Mouse (Mus musculus) MEL (cell line): ENCODE data around the gene Wfdc9. TPM values are rescaled to one million over a fixed set of nuclear protein-coding genes. Genes with fewer than 3 reads are reported as not detected.
A peak's percentile ranks its signal among the peaks of the same experiment; 100 is the strongest.

ENCODE experiments used
- DNase-seq: peaks from one replicate; pipeline ENCODE4 v3.0.0; 2011; ENCODE audit warnings: low read depth, low spot score
- H3K27ac ChIP-seq: 2 replicates; pipeline ENCODE4 v1.5.1; 2012; ENCODE audit warnings: low read depth, mild to moderate bottlenecking, control low read depth, low read length, moderate library complexity; ENCODE audit not compliant: control insufficient read depth
- H3K27me3 ChIP-seq, 2 experiments: fragments of 150-350 bp in 1 of 2; sonication (generic) in 1 of 2; 2 replicates each; pipeline ENCODE4 v1.6.1; 2012; ENCODE audit warnings: low read length in 2 of 2, mild to moderate bottlenecking in 2 of 2, improper control_type of control experiment in 1 of 2, moderate library complexity in 1 of 2; ENCODE audit not compliant: insufficient read depth in 2 of 2, control insufficient read depth in 1 of 2
- H3K36me3 ChIP-seq, 2 experiments: 2 replicates each; pipeline ENCODE4 v1.6.1; 2012 to 2014; ENCODE audit warnings: low read length in 2 of 2, improper control_type of control experiment in 1 of 2, inconsistent platforms in 1 of 2, mild to moderate bottlenecking in 1 of 2; ENCODE audit not compliant: insufficient read depth in 2 of 2, control insufficient read depth in 1 of 2
- H3K4me1 ChIP-seq, 2 experiments: fragments of 150-350 bp in 1 of 2; sonication (generic) in 1 of 2; 2 replicates each; pipeline ENCODE4 v1.6.1; 2012; ENCODE audit warnings: low read length in 2 of 2, improper control_type of control experiment in 1 of 2, mild to moderate bottlenecking in 1 of 2; ENCODE audit not compliant: insufficient read depth in 2 of 2, control insufficient read depth in 1 of 2
- H3K4me3 ChIP-seq, 2 experiments: fragments of 150-350 bp in 1 of 2; sonication (generic) in 1 of 2; 2 replicates each; pipeline ENCODE4 v1.5.1; 2012; ENCODE audit warnings: low read depth in 2 of 2, low read length in 2 of 2, mild to moderate bottlenecking in 2 of 2, moderate library complexity in 2 of 2, control low read depth in 1 of 2, improper control_type of control experiment in 1 of 2; ENCODE audit not compliant: control insufficient read depth in 1 of 2, insufficient read depth in 1 of 2
- H3K79me2 ChIP-seq: 2 replicates; pipeline ENCODE4 v1.6.1; 2012; ENCODE audit warnings: mild to moderate bottlenecking, low read length, moderate library complexity; ENCODE audit not compliant: control insufficient read depth, poor library complexity, insufficient read depth
- H3K9ac ChIP-seq: 2 replicates; pipeline ENCODE4 v1.6.1; 2012; ENCODE audit warnings: low read depth, mild to moderate bottlenecking, control low read depth, low read length, moderate library complexity; ENCODE audit not compliant: control insufficient read depth, poor library complexity, severe bottlenecking
- H3K9me3 ChIP-seq: fragments of 150-350 bp; sonication (generic); replicated peaks from 2 replicates; pipeline ENCODE4 v1.6.1; 2012; ENCODE audit warnings: mild to moderate bottlenecking, low read length, improper control_type of control experiment, moderate library complexity; ENCODE audit not compliant: insufficient read depth
- CHD1 ChIP-seq: IDR thresholded peaks from 2 replicates; pipeline ENCODE4 v1.6.1; 2012; ENCODE audit warnings: low read depth, mild to moderate bottlenecking, inconsistent platforms, low read length, improper control_type of control experiment
- CTCF ChIP-seq, 3 experiments: IDR thresholded peaks in 2 of 3; conservative IDR thresholded peaks in 1 of 3; 2 replicates each; pipeline ENCODE4 v1.5.1; 2011 to 2012; ENCODE audit warnings: low read length in 3 of 3, low read depth in 2 of 3, mild to moderate bottlenecking in 2 of 3, improper control_type of control experiment in 1 of 3, inconsistent platforms in 1 of 3, mixed read lengths in 1 of 3, moderate library complexity in 1 of 3; ENCODE audit not compliant: control insufficient read depth in 1 of 3, insufficient read depth in 1 of 3, poor library complexity in 1 of 3, severe bottlenecking in 1 of 3
- MYC ChIP-seq: IDR thresholded peaks from 2 replicates; pipeline ENCODE4 v1.6.1; 2011; ENCODE audit warnings: low read depth, mild to moderate bottlenecking, low read length, improper control_type of control experiment, moderate library complexity
- RAD21 ChIP-seq: IDR thresholded peaks from 2 replicates; pipeline ENCODE4 v1.6.1; 2011; ENCODE audit warnings: mild to moderate bottlenecking, low read depth, low read length, improper control_type of control experiment
- SMC3 ChIP-seq: IDR thresholded peaks from 2 replicates; pipeline ENCODE4 v1.6.1; 2011; ENCODE audit warnings: low read depth, low read length, improper control_type of control experiment
- ZC3H11A ChIP-seq: IDR thresholded peaks from 2 replicates; pipeline ENCODE4 v1.6.1; 2012; ENCODE audit warnings: low read depth, mild to moderate bottlenecking, inconsistent platforms, low read length, improper control_type of control experiment
- polyA plus RNA-seq, 2 experiments: library from polyadenylated mRNA; stranded (reverse) in 1 of 2; unstranded in 1 of 2; fragments of >175 nt in 1 of 2; fragments of >200 nt in 1 of 2; gene quantifications; 2 replicates each; pipeline versions ENCODE4 v1.2.1 to v1.2.4; 2012; ENCODE audit warnings: low replicate concordance in 2 of 2, low read depth in 1 of 2; ENCODE audit not compliant: insufficient read length in 2 of 2, insufficient read depth in 1 of 2, missing spikeins in 1 of 2
- total RNA-seq: library from RNA; depleted of rRNA; stranded (reverse); fragments of 300-350 nt; gene quantifications from 2 replicates; pipeline ENCODE4 v1.2.3, GENCODE M21; 2012; rRNA removed

The Wfdc9 gene
- total and polyA plus RNA-seq, 3 experiments: not detected

- peak; percentile 10 for DNase-seq
- Histone ChIP-seq H3K79me2 (no peaks in the 10 kb centered on the region), H3K36me3 (no peaks in the 10 kb centered on the region), H3K4me1 (no peaks in the 10 kb centered on the region), H3K9me3 (no peaks in the 10 kb centered on the region), H3K27ac (no peak overlapping the region), H3K4me3 (no peak overlapping the region), H3K27me3 (peaks cover 0 to 4% of the 10 kb centered on the region in 2 experiments; a peak in 2 of 4 replicates), H3K9ac (no peak overlapping the region)
- TF ChIP-seq ZC3H11A: peak; percentile 34
- TF ChIP-seq CHD1: no peak
- 0 out of 2 replicates have a peak, but pooled peaks have one; percentile 20 for TF ChIP-seq MYC
- peak; percentile 55 to 57 (median 56) for TF ChIP-seq CTCF (IDR thresholded peaks at IDR 0.05 in 2 of 3, conservative IDR thresholded peaks at IDR 0.05 in 1 of 3; ENCODE audit: control insufficient read depth in 1 of 3, insufficient read depth in 1 of 3, low read depth in 2 of 3, low read length in 3 of 3, poor library complexity in 1 of 3, severe bottlenecking in 1 of 3)
- TF ChIP-seq SMC3: peak; percentile 50
- TF ChIP-seq RAD21: peak; percentile 25
Observed at GRCm38 (mm10) chr2:164600179-164600578, 56.2 kb downstream of the Wfdc9 start.

Other genes with a start within 250 kb of the Wfdc9 start
Only the 30 nearest of the 31 such genes appear.
- gene Sdc4, start 212.7 kb downstream of the Wfdc9 start, total RNA-seq: not detected in 2 replicates
- gene Sdc4, start 212.7 kb downstream of the Wfdc9 start, polyA plus RNA-seq: not detected
- 94.3 and 96.5 TPM in 2 replicates for gene Sys1, start 199.6 kb downstream of the Wfdc9 start, total RNA-seq
- gene Sys1, start 199.6 kb downstream of the Wfdc9 start, polyA plus RNA-seq: 10 to 100 TPM in 1 of 2 experiments, not detected in 1; 85.8 TPM
- gene Gm20458, start 195.6 kb downstream of the Wfdc9 start, total RNA-seq: 1.0 TPM in 1 of 2 replicates, not detected in the other
- 10 to 100 TPM in 1 of 2 experiments, not detected in 1; 19.2 TPM for gene Gm20458, start 195.6 kb downstream of the Wfdc9 start, polyA plus RNA-seq
- gene Trp53tg5, start 182.9 kb downstream of the Wfdc9 start, total RNA-seq: not detected in 2 replicates
- under 1 TPM in 1 of 2 experiments, not detected in 1; 0.13 TPM for gene Trp53tg5, start 182.9 kb downstream of the Wfdc9 start, polyA plus RNA-seq
- 11.9 and 13.1 TPM in 2 replicates for gene Dbndd2, start 170.5 kb downstream of the Wfdc9 start, total RNA-seq
- 1 to 10 TPM in 1 of 2 experiments, not detected in 1; 6.9 TPM for gene Dbndd2, start 170.5 kb downstream of the Wfdc9 start, polyA plus RNA-seq
- 35.8 and 39.8 TPM in 2 replicates for gene Pigt, start 159.1 kb downstream of the Wfdc9 start, total RNA-seq
- gene Pigt, start 159.1 kb downstream of the Wfdc9 start, polyA plus RNA-seq: 100 to 1,000 TPM in 1 of 2 experiments, not detected in 1; 115 TPM
- gene Wfdc2, start 94.2 kb downstream of the Wfdc9 start, total RNA-seq: not detected in 2 replicates
- gene Wfdc2, start 94.2 kb downstream of the Wfdc9 start, polyA plus RNA-seq: not detected
- gene Spint3, start 83.1 kb downstream of the Wfdc9 start, total RNA-seq: not detected in 2 replicates
- gene Spint3, start 83.1 kb downstream of the Wfdc9 start, polyA plus RNA-seq: not detected
- gene Wfdc6a, start 71.1 kb downstream of the Wfdc9 start, total RNA-seq: not detected in 2 replicates
- not detected for gene Wfdc6a, start 71.1 kb downstream of the Wfdc9 start, polyA plus RNA-seq
- gene Eppin, start 63.0 kb downstream of the Wfdc9 start, total RNA-seq: not detected in 2 replicates
- not detected for gene Eppin, start 63.0 kb downstream of the Wfdc9 start, polyA plus RNA-seq
- not detected in 2 replicates for gene Wfdc6b, start 43.1 kb downstream of the Wfdc9 start, total RNA-seq
- gene Wfdc6b, start 43.1 kb downstream of the Wfdc9 start, polyA plus RNA-seq: not detected
- gene Wfdc8, start 43.0 kb downstream of the Wfdc9 start, total RNA-seq: not detected in 2 replicates
- not detected for gene Wfdc8, start 43.0 kb downstream of the Wfdc9 start, polyA plus RNA-seq
- gene Wfdc16, start 17.8 kb downstream of the Wfdc9 start, total RNA-seq: not detected in 2 replicates
- not detected for gene Wfdc16, start 17.8 kb downstream of the Wfdc9 start, polyA plus RNA-seq
- not detected in 2 replicates for gene Wfdc10, start 537 bp downstream of the Wfdc9 start, total RNA-seq
- gene Wfdc10, start 537 bp downstream of the Wfdc9 start, polyA plus RNA-seq: not detected
- not detected in 2 replicates for gene Wfdc11, start 17.5 kb upstream of the Wfdc9 start, total RNA-seq
- gene Wfdc11, start 17.5 kb upstream of the Wfdc9 start, polyA plus RNA-seq: not detected
- gene Wfdc13, start 28.5 kb upstream of the Wfdc9 start, total RNA-seq: 0.12 TPM in 1 of 2 replicates, not detected in the other
- not detected for gene Wfdc13, start 28.5 kb upstream of the Wfdc9 start, polyA plus RNA-seq
- gene Spint4, start 41.9 kb upstream of the Wfdc9 start, total RNA-seq: not detected in 2 replicates
- not detected for gene Spint4, start 41.9 kb upstream of the Wfdc9 start, polyA plus RNA-seq
- gene Spint5, start 58.7 kb upstream of the Wfdc9 start, total RNA-seq: not detected in 2 replicates
- not detected for gene Spint5, start 58.7 kb upstream of the Wfdc9 start, polyA plus RNA-seq
- gene Wfdc3, start 89.3 kb upstream of the Wfdc9 start, total RNA-seq: 0.20 and 0.31 TPM in 2 replicates
- under 1 TPM in 1 of 2 experiments, not detected in 1; 0.40 TPM for gene Wfdc3, start 89.3 kb upstream of the Wfdc9 start, polyA plus RNA-seq
- 20.6 and 20.9 TPM in 2 replicates for gene Dnttip1, start 89.4 kb upstream of the Wfdc9 start, total RNA-seq
- gene Dnttip1, start 89.4 kb upstream of the Wfdc9 start, polyA plus RNA-seq: 10 to 100 TPM in 1 of 2 experiments, not detected in 1; 59.9 TPM
- gene Ube2c, start 113.3 kb upstream of the Wfdc9 start, total RNA-seq: 170 and 177 TPM in 2 replicates
- 100 to 1,000 TPM; 257 to 365 TPM for gene Ube2c, start 113.3 kb upstream of the Wfdc9 start, polyA plus RNA-seq
- gene Tnnc2, start 123.4 kb upstream of the Wfdc9 start, total RNA-seq: not detected in 2 replicates
- gene Tnnc2, start 123.4 kb upstream of the Wfdc9 start, polyA plus RNA-seq: not detected
- 3.8 and 4.0 TPM in 2 replicates for gene Snx21, start 129.2 kb upstream of the Wfdc9 start, total RNA-seq
- 1 to 10 TPM in 1 of 2 experiments, not detected in 1; 7.7 TPM for gene Snx21, start 129.2 kb upstream of the Wfdc9 start, polyA plus RNA-seq
- gene Acot8, start 148.3 kb upstream of the Wfdc9 start, total RNA-seq: 32.2 and 40.3 TPM in 2 replicates
- 10 to 100 TPM in 1 of 2 experiments, not detected in 1; 30.9 TPM for gene Acot8, start 148.3 kb upstream of the Wfdc9 start, polyA plus RNA-seq
- 4.7 and 4.8 TPM in 2 replicates for gene Zswim3, start 148.5 kb upstream of the Wfdc9 start, total RNA-seq
- gene Zswim3, start 148.5 kb upstream of the Wfdc9 start, polyA plus RNA-seq: 1 to 10 TPM in 1 of 2 experiments, not detected in 1; 5.9 TPM
- gene Zswim1, start 166.1 kb upstream of the Wfdc9 start, total RNA-seq: 7.1 and 8.2 TPM in 2 replicates
- gene Zswim1, start 166.1 kb upstream of the Wfdc9 start, polyA plus RNA-seq: 10 to 100 TPM in 1 of 2 experiments, not detected in 1; 17.4 TPM
- 0.42 and 0.50 TPM in 2 replicates for gene Spata25, start 172.0 kb upstream of the Wfdc9 start, total RNA-seq
- under 1 TPM in 1 of 2 experiments, not detected in 1; 0.13 TPM for gene Spata25, start 172.0 kb upstream of the Wfdc9 start, polyA plus RNA-seq
- gene Ctsa, start 176.3 kb upstream of the Wfdc9 start, total RNA-seq: 46.3 and 50.5 TPM in 2 replicates
- gene Ctsa, start 176.3 kb upstream of the Wfdc9 start, polyA plus RNA-seq: 10 to 100 TPM in 1 of 2 experiments, not detected in 1; 87.7 TPM
- gene Neurl2, start 176.9 kb upstream of the Wfdc9 start, total RNA-seq: 1.6 and 2.0 TPM in 2 replicates
- 1 to 10 TPM in 1 of 2 experiments, not detected in 1; 2.6 TPM for gene Neurl2, start 176.9 kb upstream of the Wfdc9 start, polyA plus RNA-seq
- 5.2 and 6.8 TPM in 2 replicates for gene Pltp, start 201.1 kb upstream of the Wfdc9 start, total RNA-seq
- 10 to 100 TPM in 1 of 2 experiments, not detected in 1; 17.1 TPM for gene Pltp, start 201.1 kb upstream of the Wfdc9 start, polyA plus RNA-seq